Comparison of ENCODE assay signal across 8 mouse cellular contexts in genomic region chrX:159414829-159415673, GRCm38 (mm10). TPM values are rescaled to one million over a fixed set of nuclear protein-coding genes. Genes with fewer than 3 reads are reported as not detected.
A peak's percentile ranks its signal among the peaks of the same experiment; 100 is the strongest.
DNase-seq lines count a peak whose midpoint lies in the region; ATAC-seq lines count a peak whose summit lies in the region.

No protein-coding gene starts in this region.

- peaks cover 15% of the 10 kb centered on the region; the same call in 1 of the 2 replicates for H3K27me3 ChIP-seq in kidney, embryonic 14.5 days (ENCODE audit: control insufficient read depth, insufficient read depth, low read length)
- H3K27me3 ChIP-seq in embryonic facial prominence, embryonic 15.5 days = peaks cover 34% of the 10 kb centered on the region
- peaks cover 20% of the 10 kb centered on the region for H3K27me3 ChIP-seq in intestine, embryonic 15.5 days (replicated peaks)
- H3K27me3 ChIP-seq in liver, embryonic 13.5 days = peaks cover 53% of the 10 kb centered on the region

- H3K36me3 ChIP-seq in kidney, embryonic 14.5 days (ENCODE audit: control insufficient read depth, insufficient read depth, low read length) = no peaks in the 10 kb centered on the region
- H3K36me3 ChIP-seq in embryonic facial prominence, embryonic 15.5 days = no peaks in the 10 kb centered on the region
- no peaks in the 10 kb centered on the region for H3K36me3 ChIP-seq in intestine, embryonic 15.5 days
- no peaks in the 10 kb centered on the region for H3K36me3 ChIP-seq in liver, embryonic 13.5 days

- H3K4me1 ChIP-seq in kidney, embryonic 14.5 days (ENCODE audit: control insufficient read depth, insufficient read depth, low read length) = no peaks in the 10 kb centered on the region
- H3K4me1 ChIP-seq in embryonic facial prominence, embryonic 15.5 days = 0 out of 2 replicates have a peak, but pooled peaks cover 8% of the 10 kb centered on the region
- H3K4me1 ChIP-seq in intestine, embryonic 15.5 days (replicated peaks) = no peaks in the 10 kb centered on the region
- H3K4me1 ChIP-seq in liver, embryonic 13.5 days (replicated peaks) = no peaks in the 10 kb centered on the region

- H3K27ac ChIP-seq in kidney, embryonic 14.5 days (ENCODE audit: low read depth, low read length) = no peak overlapping the region
- H3K27ac ChIP-seq in embryonic facial prominence, embryonic 15.5 days (replicated peaks) = no peak overlapping the region
- H3K27ac ChIP-seq in intestine, embryonic 15.5 days = no peak overlapping the region
- H3K27ac ChIP-seq in liver, embryonic 13.5 days = no peak overlapping the region

- H3K9ac ChIP-seq in kidney, embryonic 14.5 days (ENCODE audit: low read depth, low read length) = peak overlapping the region; percentile 37; the same call in 1 of the 2 replicates
- no peak overlapping the region for H3K9ac ChIP-seq in embryonic facial prominence, embryonic 15.5 days
- peak overlapping the region; percentile 26 for H3K9ac ChIP-seq in intestine, embryonic 15.5 days
- H3K9ac ChIP-seq in liver, embryonic 13.5 days = no peak overlapping the region

- no peaks in the 10 kb centered on the region for H3K9me3 ChIP-seq in kidney, embryonic 14.5 days (ENCODE audit: control insufficient read depth, low read length)
- no peaks in the 10 kb centered on the region for H3K9me3 ChIP-seq in embryonic facial prominence, embryonic 15.5 days (replicated peaks)
- no peaks in the 10 kb centered on the region for H3K9me3 ChIP-seq in intestine, embryonic 15.5 days
- H3K9me3 ChIP-seq in liver, embryonic 13.5 days (replicated peaks) = no peaks in the 10 kb centered on the region

- peak overlapping the region; percentile 52 for H3K4me3 ChIP-seq in kidney, embryonic 14.5 days (ENCODE audit: low read length)
- peak overlapping the region; percentile 52 for H3K4me3 ChIP-seq in embryonic facial prominence, embryonic 15.5 days (replicated peaks)
- H3K4me3 ChIP-seq in intestine, embryonic 15.5 days (replicated peaks) = peak overlapping the region; percentile 50
- peak overlapping the region; percentile 56 for H3K4me3 ChIP-seq in liver, embryonic 13.5 days (replicated peaks)

- DNase-seq in kidney, adult 18-20 months = no peak
- peak; percentile 50 for DNase-seq in ZHBTc4 (ENCODE audit: low read depth, low spot score)
- DNase-seq in liver, embryonic 13.5 days = no peak
- peak; percentile 34 to 41 for DNase-seq in right cerebral cortex, postnatal 10 days (ENCODE audit: low spot score in 2 of 2)
- no peak for DNase-seq in adrenal gland, adult 2 months

- 23% methylated on average over 55 of the region's 65 CpGs for WGBS in kidney, embryonic 14.5 days
- whole genome bisulfite sequencing in embryonic facial prominence, embryonic 15.5 days = 12% methylated on average over 50 of the region's 65 CpGs
- 14% methylated on average over 57 of the region's 65 CpGs for WGBS in intestine, embryonic 15.5 days
- WGBS in liver, embryonic 13.5 days (ENCODE audit: insufficient replicate concordance) = 10% methylated on average over 48 of the region's 65 CpGs

- H3K4me2 ChIP-seq in kidney, embryonic 14.5 days (replicated peaks; ENCODE audit: low read depth, low read length) = peak overlapping the region; percentile 94
- H3K4me2 ChIP-seq in embryonic facial prominence, embryonic 15.5 days (replicated peaks) = peak overlapping the region; percentile 94
- peak overlapping the region; percentile 94 for H3K4me2 ChIP-seq in intestine, embryonic 15.5 days (replicated peaks)
- H3K4me2 ChIP-seq in liver, embryonic 13.5 days = peak overlapping the region; percentile 74

- ATAC-seq in kidney, embryonic 14.5 days (ENCODE audit: low FRiP score, low TSS enrichment) = peak; percentile 87
- no peak for ATAC-seq in embryonic facial prominence, embryonic 15.5 days (ENCODE audit: insufficient number of reproducible peaks, low FRiP score, low TSS enrichment, low read depth)
- peak; percentile 58; the same call in 1 of the 2 replicates for ATAC-seq in intestine, embryonic 15.5 days
- ATAC-seq in liver, embryonic 13.5 days (ENCODE audit: low read depth) = no peak

RNA-seq across cellular contexts. Expression of gene Map7d2, which starts 0.7 kb away (rescaled TPM):
- polyA plus RNA-seq in kidney, embryonic 14.5 days (2014; fragmentation: Nextera tagmentation; extraction: Ambion mirVana) = 2.8 and 3.1 TPM in 2 replicates
- 2.4 and 3.0 TPM in 2 replicates for polyA plus RNA-seq in embryonic facial prominence, embryonic 15.5 days (2015; fragmentation: Nextera tagmentation; extraction: Ambion mirVana)
- polyA plus RNA-seq in intestine, embryonic 15.5 days (2015; fragmentation: Nextera tagmentation; extraction: Ambion mirVana) = 1.5 TPM in 2 replicates
- 0.08 and 0.10 TPM in 2 replicates for polyA plus RNA-seq in liver, embryonic 13.5 days (2015; fragmentation: Nextera tagmentation; extraction: Ambion mirVana)
- total RNA-seq in adrenal gland, adult 2 months (2021) = 1 to 10 TPM; 2.0 to 3.9 TPM
- 0.07 and 0.19 TPM in 2 replicates for polyA plus RNA-seq in adrenal gland, adult 2 months (2012; rRNA removed)

RNA-seq across cellular contexts. Expression of gene Eif1ax, which starts 43.1 kb away (rescaled TPM):
- 128 and 130 TPM in 2 replicates for polyA plus RNA-seq in kidney, embryonic 14.5 days (2014; fragmentation: Nextera tagmentation; extraction: Ambion mirVana)
- 109 and 118 TPM in 2 replicates for polyA plus RNA-seq in embryonic facial prominence, embryonic 15.5 days (2015; fragmentation: Nextera tagmentation; extraction: Ambion mirVana)
- polyA plus RNA-seq in intestine, embryonic 15.5 days (2015; fragmentation: Nextera tagmentation; extraction: Ambion mirVana) = 112 and 127 TPM in 2 replicates
- 104 and 119 TPM in 2 replicates for polyA plus RNA-seq in liver, embryonic 13.5 days (2015; fragmentation: Nextera tagmentation; extraction: Ambion mirVana)
- 100 to 1,000 TPM in 1 of 2 experiments, 10 to 100 TPM in 1; 93.3 to 111 TPM for total RNA-seq in adrenal gland, adult 2 months (2021)
- 244 and 316 TPM in 2 replicates for polyA plus RNA-seq in adrenal gland, adult 2 months (2012; rRNA removed)

Comparison
In these comparisons a context has a peak if more than half of its experiments do, and no peak if none do; other contexts are left out.
1. ATAC-seq: peak in kidney, embryonic 14.5 days (single experiment) and intestine, embryonic 15.5 days (single experiment); none in embryonic facial prominence, embryonic 15.5 days (single experiment) and liver, embryonic 13.5 days (single experiment).
2. H3K9ac ChIP-seq: peak in kidney, embryonic 14.5 days (single experiment) and intestine, embryonic 15.5 days (single experiment); none in embryonic facial prominence, embryonic 15.5 days (single experiment) and liver, embryonic 13.5 days (single experiment).
3. DNase-seq: peak in ZHBTc4 (single experiment) and right cerebral cortex, postnatal 10 days (2 of 2); none in kidney, adult 18-20 months (single experiment), liver, embryonic 13.5 days (single experiment) and adrenal gland, adult 2 months (single experiment).
4. Peak in every context shown above with its lines, with median percentiles within 50 percentile points of each other: H3K4me2 ChIP-seq and H3K4me3 ChIP-seq.